Mouse (Mus musculus): ENCODE measurements around the gene Rnf126.

GRCm38 (mm10) chr10:79814271-79814842, 47.6 kb upstream of the Rnf126 start:
- TF ChIP-seq POLR2A (IDR thresholded peaks at IDR 0.05; ENCODE audit: low read depth, low read length), result no peak
- no peak for TF ChIP-seq CTCF (IDR thresholded peaks at IDR 0.05; ENCODE audit: borderline replicate concordance, insufficient read depth, low read length)

Measured in embryonic fibroblast, embryonic 13.5 days (primary cell).